Mouse (Mus musculus): ENCODE results near the gene Ano6. TPM values are rescaled to one million over a fixed set of nuclear protein-coding genes. Genes with fewer than 3 reads are reported as not detected.

The Ano6 gene
- polyA plus RNA-seq, 1 experiment from 2014 or later = 53.8 TPM

GRCm38 (mm10) chr15:95757169-95757568 is 33.5 kb upstream of the Ano6 start:
- Histone ChIP-seq H3K9ac (no peak overlapping the region), H3K27me3 (replicated peaks) (no peaks in the 10 kb centered on the region), H3K4me2 (replicated peaks) (no peak overlapping the region), H3K27ac (peak overlapping the region; percentile 27; the same call in 1 of the 2 replicates), H3K36me3 (no peaks in the 10 kb centered on the region), H3K4me1 (replicated peaks) (no peaks in the 10 kb centered on the region), H3K4me3 (replicated peaks) (no peak overlapping the region), H3K9me3 (no peaks in the 10 kb centered on the region)
- 28% methylated on average over 10 of the region's 10 CpGs for WGBS
- peak; percentile 78 for ATAC-seq

DNA sequence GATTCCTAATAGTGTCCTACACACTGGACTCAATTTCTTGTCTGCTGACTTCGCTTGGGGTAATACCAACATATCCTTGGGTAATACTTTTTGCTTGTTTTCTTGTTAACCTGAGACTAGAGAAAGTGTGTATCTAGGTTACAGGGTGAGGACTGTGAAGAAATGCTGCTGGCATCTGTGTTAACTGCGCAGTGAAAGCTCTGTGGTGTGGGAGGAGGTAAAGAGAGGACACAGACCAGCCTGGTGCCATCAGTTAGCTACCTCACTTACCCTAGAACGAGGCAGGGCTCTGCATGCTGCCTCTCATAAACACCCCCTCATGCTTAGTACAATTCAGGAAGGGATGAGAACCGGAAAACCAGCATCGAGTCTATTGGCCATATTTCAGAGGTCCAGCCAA is 32.6 kb upstream of the Ano6 start:
- no peak overlapping the region for H3K27ac ChIP-seq
- WGBS = 81% methylated on average over 5 of the region's 5 CpGs
- no peak for ATAC-seq

DNA sequence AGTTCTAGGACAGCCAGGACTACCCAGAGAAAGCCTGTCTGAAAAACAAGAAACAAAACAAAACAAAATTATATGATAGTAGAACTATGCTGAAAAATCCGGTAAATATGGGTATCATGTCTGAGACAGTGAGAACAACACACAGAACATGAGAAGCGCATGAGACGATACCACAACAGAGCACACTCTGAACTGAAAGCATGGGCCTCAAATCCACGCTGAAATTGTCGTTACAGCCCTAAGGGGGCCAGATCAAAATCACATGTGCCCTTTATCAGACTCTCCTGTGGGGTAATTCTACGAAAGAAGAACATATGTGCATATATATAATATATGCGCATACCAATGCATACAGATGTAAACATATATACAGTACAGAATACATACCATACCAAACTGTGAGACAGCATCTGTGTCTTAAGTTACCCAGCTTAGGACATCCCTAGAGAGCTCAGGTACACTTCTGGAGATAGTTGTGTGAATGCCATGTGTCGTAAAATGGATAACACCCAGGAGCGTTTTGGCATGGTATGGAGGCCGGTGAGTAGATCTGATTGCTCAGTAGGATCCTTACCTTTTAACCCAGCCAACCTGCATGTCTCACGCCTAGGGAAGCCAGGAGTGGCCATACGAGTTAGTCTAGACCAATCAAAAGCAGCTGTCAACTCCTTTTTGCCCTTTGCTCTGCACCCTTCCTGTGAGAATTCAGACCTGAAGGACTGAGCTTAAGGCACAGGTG is 31.8 kb upstream of the Ano6 start:
- Histone ChIP-seq H3K27me3 (replicated peaks) (no peaks in the 10 kb centered on the region), H3K4me2 (replicated peaks) (no peak overlapping the region), H3K4me3 (replicated peaks) (no peak overlapping the region), H3K36me3 (no peaks in the 10 kb centered on the region), H3K9ac (no peak overlapping the region), H3K4me1 (replicated peaks) (no peaks in the 10 kb centered on the region), H3K9me3 (no peaks in the 10 kb centered on the region), H3K27ac (no peak overlapping the region)
- 81% methylated on average over 12 of the region's 12 CpGs for WGBS
- ATAC-seq = no peak

More for the DNA sequence above, 32.6 kb upstream of the Ano6 start:
- no peak overlapping the region for H3K4me3 ChIP-seq (replicated peaks)
- no peak overlapping the region for H3K9ac ChIP-seq
- H3K4me1 ChIP-seq (replicated peaks) = no peaks in the 10 kb centered on the region
- no peak overlapping the region for H3K4me2 ChIP-seq (replicated peaks)
- H3K27me3 ChIP-seq (replicated peaks) = no peaks in the 10 kb centered on the region
- H3K36me3 ChIP-seq = no peaks in the 10 kb centered on the region
- H3K9me3 ChIP-seq = no peaks in the 10 kb centered on the region

DNA sequence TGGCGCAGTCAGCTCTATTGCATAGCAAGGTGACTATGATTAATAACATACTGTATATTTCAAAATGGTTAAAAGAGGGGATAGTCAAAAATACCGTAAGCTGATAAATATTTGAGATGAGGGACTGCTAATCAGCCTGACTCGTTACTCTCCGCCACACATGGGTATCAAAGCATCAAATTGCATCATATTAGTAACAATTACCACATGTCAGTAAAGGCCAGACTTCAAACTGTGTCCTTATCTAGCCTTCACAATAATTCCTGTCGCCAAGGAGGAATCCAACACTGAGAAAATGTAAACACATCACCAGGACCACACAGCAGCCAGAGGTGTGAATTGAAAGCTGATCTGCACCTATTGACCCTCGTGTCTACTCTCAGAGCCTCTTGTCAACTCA is 30.8 kb upstream of the Ano6 start:
- Histone ChIP-seq H3K27me3 (replicated peaks) (no peaks in the 10 kb centered on the region), H3K4me3 (replicated peaks) (no peak overlapping the region), H3K27ac (no peak overlapping the region), H3K4me1 (replicated peaks) (no peaks in the 10 kb centered on the region), H3K36me3 (no peaks in the 10 kb centered on the region), H3K4me2 (replicated peaks) (no peak overlapping the region), H3K9ac (no peak overlapping the region), H3K9me3 (no peaks in the 10 kb centered on the region)
- ATAC-seq = no peak
- 56% methylated on average over 6 of the region's 6 CpGs for WGBS

GRCm38 (mm10) chr15:95761420-95761819 is 29.2 kb upstream of the Ano6 start:
- Histone ChIP-seq H3K27ac (no peak overlapping the region), H3K27me3 (replicated peaks) (no peaks in the 10 kb centered on the region), H3K9me3 (no peaks in the 10 kb centered on the region), H3K4me1 (replicated peaks) (no peaks in the 10 kb centered on the region), H3K36me3 (no peaks in the 10 kb centered on the region), H3K4me2 (replicated peaks) (no peak overlapping the region), H3K4me3 (replicated peaks) (no peak overlapping the region), H3K9ac (no peak overlapping the region)
- ATAC-seq = no peak
- WGBS = 77% methylated on average over 7 of the region's 7 CpGs

- no peak overlapping the region for H3K9ac ChIP-seq
- H3K4me3 ChIP-seq (replicated peaks) = no peak overlapping the region
- no peaks in the 10 kb centered on the region for H3K9me3 ChIP-seq
- H3K27me3 ChIP-seq (replicated peaks) = no peaks in the 10 kb centered on the region
- peak; percentile 86 for ATAC-seq
- no peaks in the 10 kb centered on the region for H3K36me3 ChIP-seq
- H3K4me1 ChIP-seq (replicated peaks) = no peaks in the 10 kb centered on the region
- H3K4me2 ChIP-seq (replicated peaks) = no peak overlapping the region
- WGBS = 35% methylated on average over 12 of the region's 12 CpGs
- H3K27ac ChIP-seq = no peak overlapping the region
These were observed 27.9 kb upstream of the Ano6 start for GRCm38 (mm10) chr15:95762661-95763303.

GRCm38 (mm10) chr15:95763464-95763863 is 27.2 kb upstream of the Ano6 start:
- no peak for ATAC-seq
- no peak overlapping the region for H3K9ac ChIP-seq
- H3K9me3 ChIP-seq = no peaks in the 10 kb centered on the region
- H3K4me3 ChIP-seq (replicated peaks) = no peak overlapping the region
- no peak overlapping the region for H3K27ac ChIP-seq
- H3K4me1 ChIP-seq (replicated peaks) = no peaks in the 10 kb centered on the region
- WGBS = 44% methylated on average over 6 of the region's 6 CpGs
- no peaks in the 10 kb centered on the region for H3K36me3 ChIP-seq
- H3K27me3 ChIP-seq (replicated peaks) = no peaks in the 10 kb centered on the region
- H3K4me2 ChIP-seq (replicated peaks) = no peak overlapping the region

DNA sequence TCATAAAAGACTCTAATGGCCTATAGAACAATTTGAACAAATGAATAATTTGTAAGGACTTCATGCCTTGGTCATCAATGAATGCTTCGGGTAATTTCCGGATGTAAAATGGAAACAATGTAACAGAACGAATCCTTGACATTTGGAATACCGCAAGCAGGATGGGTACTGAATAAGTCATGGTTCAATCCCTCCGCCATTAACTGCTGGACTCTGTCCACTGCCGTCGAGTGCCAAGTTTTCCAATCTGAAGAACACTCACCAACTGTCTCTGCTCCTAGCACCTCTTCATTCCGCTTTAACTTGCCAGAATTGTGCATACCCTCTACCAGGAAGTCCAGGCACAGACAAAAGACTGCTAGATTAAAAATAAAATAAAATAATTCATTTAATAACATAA is 25.4 kb upstream of the Ano6 start:
- H3K4me1 ChIP-seq (replicated peaks) = no peaks in the 10 kb centered on the region
- no peak overlapping the region for H3K4me3 ChIP-seq (replicated peaks)
- H3K27me3 ChIP-seq (replicated peaks) = no peaks in the 10 kb centered on the region
- H3K9me3 ChIP-seq = no peaks in the 10 kb centered on the region
- no peak overlapping the region for H3K27ac ChIP-seq
- no peak overlapping the region for H3K4me2 ChIP-seq (replicated peaks)
- WGBS = 92% methylated on average over 8 of the region's 8 CpGs
- no peak overlapping the region for H3K9ac ChIP-seq
- H3K36me3 ChIP-seq = no peaks in the 10 kb centered on the region
- no peak for ATAC-seq

- Histone ChIP-seq H3K4me2 (replicated peaks) (no peak overlapping the region), H3K36me3 (no peaks in the 10 kb centered on the region), H3K4me1 (replicated peaks) (no peaks in the 10 kb centered on the region), H3K27ac (no peak overlapping the region), H3K4me3 (replicated peaks) (no peak overlapping the region), H3K9ac (no peak overlapping the region), H3K9me3 (no peaks in the 10 kb centered on the region), H3K27me3 (replicated peaks) (no peaks in the 10 kb centered on the region)
- ATAC-seq = no peak
- WGBS = 83% methylated on average over 6 of the region's 6 CpGs
These were observed 24.7 kb upstream of the Ano6 start for GRCm38 (mm10) chr15:95765936-95766335.

GRCm38 (mm10) chr15:95767825-95768224 is 22.8 kb upstream of the Ano6 start:
- no peaks in the 10 kb centered on the region for H3K27me3 ChIP-seq (replicated peaks)
- H3K36me3 ChIP-seq = no peaks in the 10 kb centered on the region
- 62% methylated on average over 7 of the region's 7 CpGs for WGBS
- H3K27ac ChIP-seq = no peak overlapping the region
- H3K9ac ChIP-seq = no peak overlapping the region
- H3K4me1 ChIP-seq (replicated peaks) = no peaks in the 10 kb centered on the region
- no peak overlapping the region for H3K4me2 ChIP-seq (replicated peaks)
- no peak overlapping the region for H3K4me3 ChIP-seq (replicated peaks)
- peak; percentile 73 for ATAC-seq
- H3K9me3 ChIP-seq = no peaks in the 10 kb centered on the region

GRCm38 (mm10) chr15:95768703-95769102 is 21.9 kb upstream of the Ano6 start:
- no peaks in the 10 kb centered on the region for H3K27me3 ChIP-seq (replicated peaks)
- WGBS = 91% methylated on average over 5 of the region's 5 CpGs

GRCm38 (mm10) chr15:95769576-95769975 is 21.1 kb upstream of the Ano6 start:
- WGBS = 80% methylated on average over 4 of the region's 4 CpGs
- H3K4me1 ChIP-seq (replicated peaks) = no peaks in the 10 kb centered on the region

More at GRCm38 (mm10) chr15:95768703-95769102, 21.9 kb upstream of the Ano6 start:
- no peak overlapping the region for H3K9ac ChIP-seq
- no peak for ATAC-seq
- no peaks in the 10 kb centered on the region for H3K9me3 ChIP-seq
- no peaks in the 10 kb centered on the region for H3K36me3 ChIP-seq
- no peaks in the 10 kb centered on the region for H3K4me1 ChIP-seq (replicated peaks)
- H3K27ac ChIP-seq = no peak overlapping the region
- H3K4me2 ChIP-seq (replicated peaks) = no peak overlapping the region
- H3K4me3 ChIP-seq (replicated peaks) = no peak overlapping the region

GRCm38 (mm10) chr15:95770307-95770706 is 20.3 kb upstream of the Ano6 start:
- Histone ChIP-seq H3K4me2 (replicated peaks) (no peak overlapping the region), H3K27ac (no peak overlapping the region), H3K9ac (no peak overlapping the region), H3K4me3 (replicated peaks) (no peak overlapping the region), H3K27me3 (replicated peaks) (no peaks in the 10 kb centered on the region), H3K4me1 (replicated peaks) (no peaks in the 10 kb centered on the region), H3K9me3 (no peaks in the 10 kb centered on the region), H3K36me3 (no peaks in the 10 kb centered on the region)
- ATAC-seq = no peak
- 88% methylated on average over 2 of the region's 2 CpGs for WGBS

More at GRCm38 (mm10) chr15:95769576-95769975, 21.1 kb upstream of the Ano6 start:
- Histone ChIP-seq H3K27ac (no peak overlapping the region), H3K4me3 (replicated peaks) (no peak overlapping the region), H3K27me3 (replicated peaks) (no peaks in the 10 kb centered on the region), H3K4me2 (replicated peaks) (no peak overlapping the region), H3K36me3 (no peaks in the 10 kb centered on the region), H3K9me3 (no peaks in the 10 kb centered on the region), H3K9ac (no peak overlapping the region)
- ATAC-seq = no peak
